Mouse (Mus musculus) adrenal gland, adult 18-20 months (tissue): ENCODE results near the gene Celsr2. TPM values are rescaled to one million over a fixed set of nuclear protein-coding genes. Genes with fewer than 3 reads are reported as not detected.

Experiments used
- total RNA-seq, 2 experiments: library from RNA; stranded (reverse); gene quantifications; 1 replicate in 1 of 2; 2 replicates in 1 of 2; pipeline ENCODE4 v1.2.3; 2021

Gene Celsr2
- total RNA-seq, 2 experiments from 2014 or later: 4.4 to 7.0 TPM

Other genes starting within 250 kb of the Celsr2 start
- gene Amigo1, start 229.2 kb downstream of the Celsr2 start, total RNA-seq: 10 to 100 TPM; 23.1 to 23.5 TPM
- 1 to 10 TPM; 7.3 to 8.6 TPM for gene Cyb561d1, start 214.3 kb downstream of the Celsr2 start, total RNA-seq
- gene Atxn7l2, start 204.6 kb downstream of the Celsr2 start, total RNA-seq: 1 to 10 TPM; 8.2 to 8.5 TPM
- gene Sypl2, start 188.9 kb downstream of the Celsr2 start, total RNA-seq: 1 to 10 TPM in 1 of 2 experiments, under 1 TPM in 1; 0.46 to 1.4 TPM
- gene Psma5, start 158.6 kb downstream of the Celsr2 start, total RNA-seq: 10 to 100 TPM; 79.4 to 84.3 TPM
- gene Sort1, start 131.5 kb downstream of the Celsr2 start, total RNA-seq: 10 to 100 TPM; 41.3 to 72.6 TPM
- not detected for gene Mybphl, start 50.6 kb downstream of the Celsr2 start, total RNA-seq
- gene Psrc1, start 31.7 kb downstream of the Celsr2 start, total RNA-seq: 1 to 10 TPM; 1.7 to 1.8 TPM
- 100 to 1,000 TPM; 168 to 202 TPM for gene Sars, start 29.7 kb upstream of the Celsr2 start, total RNA-seq
- not detected for gene 1700013F07Rik, start 118.6 kb upstream of the Celsr2 start, total RNA-seq
- gene 5330417C22Rik, start 121.0 kb upstream of the Celsr2 start, total RNA-seq: 1 to 10 TPM; 1.8 to 4.0 TPM
- gene Tmem167b, start 146.9 kb upstream of the Celsr2 start, total RNA-seq: 10 to 100 TPM; 55.7 to 59.4 TPM
- 10 to 100 TPM; 29.2 to 30.5 TPM for gene Taf13, start 156.1 kb upstream of the Celsr2 start, total RNA-seq
- 10 to 100 TPM in 1 of 2 experiments, 1 to 10 TPM in 1; 8.3 to 11.0 TPM for gene Wdr47, start 175.7 kb upstream of the Celsr2 start, total RNA-seq
- gene Clcc1, start 238.4 kb upstream of the Celsr2 start, total RNA-seq: 10 to 100 TPM; 27.6 to 37.6 TPM